10 mouse cellular contexts compared by ENCODE assay signal in genomic region chr17:80225142-80225541, GRCm38 (mm10). TPM values are rescaled to one million over a fixed set of nuclear protein-coding genes. Genes with fewer than 3 reads are reported as not detected.
A peak's percentile ranks its signal among the peaks of the same experiment; 100 is the strongest.
DNase-seq lines count a peak whose midpoint lies in the region; ATAC-seq and TF ChIP-seq lines count a peak whose summit lies in the region.
"Not testable (repeated sequence)": the region's sequence is repeated elsewhere in the genome, so short reads cannot be mapped to it uniquely, and the experiment has no call there.
"Had no signal": no experiment of that assay in that cellular context is flagged by ENCODE, and none has a peak within 500 bp of the region (broad histone marks: within the 10 kb centered on the region; RNA-seq: fewer than 3 reads in every experiment).

No protein-coding gene starts in this region.

- not testable (repeated sequence) for H3K79me3 ChIP-seq in C2C12 (ENCODE audit: low read depth)

- H3K27me3 ChIP-seq in C2C12 (ENCODE audit: control insufficient read depth, insufficient read depth, insufficient read length); cerebellum, adult 2 months (ENCODE audit: control insufficient read depth, insufficient read depth, low read length); forebrain, embryonic 11.5 days (ENCODE audit: control insufficient read depth, insufficient read depth, low read length); heart, embryonic 14.5 days (ENCODE audit: control insufficient read depth, insufficient read depth, low read length); intestine, embryonic 16.5 days (replicated peaks; ENCODE audit: control insufficient read depth, insufficient read depth, low read length); liver, embryonic 11.5 days (replicated peaks; ENCODE audit: control insufficient read depth, insufficient read depth, low read length); midbrain, embryonic 10.5 days (ENCODE audit: low read depth, poor library complexity, severe bottlenecking); stomach, embryonic 14.5 days (ENCODE audit: control insufficient read depth, insufficient read depth, low read length): not testable (repeated sequence)

- H3K9me3 ChIP-seq in forebrain, embryonic 11.5 days (ENCODE audit: control insufficient read depth, low read length); heart, embryonic 14.5 days (ENCODE audit: control insufficient read depth, low read length); intestine, embryonic 16.5 days (ENCODE audit: control insufficient read depth, low read length); liver, embryonic 11.5 days (ENCODE audit: control insufficient read depth, low read length); midbrain, embryonic 10.5 days (replicated peaks); stomach, embryonic 14.5 days (ENCODE audit: control insufficient read depth, low read depth, low read length): not testable (repeated sequence)

- peaks cover 15% of the 10 kb centered on the region for H3K79me2 ChIP-seq in C2C12 (ENCODE audit: control insufficient read depth, insufficient read depth)

- H3K36me3 ChIP-seq in C2C12 (ENCODE audit: control insufficient read depth, insufficient read depth), result peaks cover 28% of the 10 kb centered on the region
- H3K36me3 ChIP-seq in forebrain, embryonic 11.5 days (ENCODE audit: control insufficient read depth, insufficient read depth, low read length); heart, embryonic 14.5 days (ENCODE audit: control insufficient read depth, insufficient read depth, low read length); intestine, embryonic 16.5 days (ENCODE audit: control insufficient read depth, insufficient read depth, low read length); liver, embryonic 11.5 days (ENCODE audit: control insufficient read depth, insufficient read depth, low read length); stomach, embryonic 14.5 days (ENCODE audit: control insufficient read depth, insufficient read depth, low read length): not testable (repeated sequence)
- peaks cover 32% of the 10 kb centered on the region for H3K36me3 ChIP-seq in midbrain, embryonic 10.5 days

- not testable (repeated sequence) for H3K4me1 ChIP-seq in cerebellum, adult 2 months (ENCODE audit: control insufficient read depth, insufficient read depth, low read length); forebrain, embryonic 11.5 days (replicated peaks; ENCODE audit: control insufficient read depth, insufficient read depth, low read length); heart, embryonic 14.5 days (ENCODE audit: control insufficient read depth in 2 of 2, insufficient read depth in 2 of 2, low read length in 2 of 2); intestine, embryonic 16.5 days (ENCODE audit: control insufficient read depth, insufficient read depth, low read length); liver, embryonic 11.5 days (replicated peaks; ENCODE audit: control insufficient read depth, insufficient read depth, low read length); midbrain, embryonic 10.5 days; stomach, embryonic 14.5 days (ENCODE audit: control insufficient read depth, insufficient read depth, low read length)

- not testable (repeated sequence) for TF ChIP-seq POLR2A in cerebellum, adult 2 months (IDR thresholded peaks at IDR 0.05; ENCODE audit: borderline replicate concordance, insufficient read depth, low read length)

- peak overlapping the region; percentile 56 for H3K4me3 ChIP-seq in C2C12 (ENCODE audit: insufficient read depth, poor library complexity, severe bottlenecking)
- H3K4me3 ChIP-seq in cerebellum, adult 2 months (replicated peaks; ENCODE audit: insufficient read depth, low read depth, low read length), result peak overlapping the region; percentile 86
- H3K4me3 ChIP-seq in forebrain, embryonic 11.5 days (ENCODE audit: low read depth, low read length), result peak overlapping the region; percentile 48
- peak overlapping the region in 1 of 2 experiments; percentile 57; a peak in 3 of 4 replicates for H3K4me3 ChIP-seq in heart, embryonic 14.5 days (ENCODE audit: control insufficient read depth in 1 of 2, insufficient read depth in 1 of 2, low read depth in 1 of 2, low read length in 2 of 2)
- H3K4me3 ChIP-seq in intestine, embryonic 16.5 days (ENCODE audit: low read length), result peak overlapping the region; percentile 65
- H3K4me3 ChIP-seq in liver, embryonic 11.5 days (ENCODE audit: low read depth, low read length), result peak overlapping the region; percentile 67
- H3K4me3 ChIP-seq in midbrain, embryonic 10.5 days, result peak overlapping the region; percentile 64
- H3K4me3 ChIP-seq in stomach, embryonic 14.5 days (ENCODE audit: low read depth, low read length), result peak overlapping the region; percentile 52

- peak overlapping the region; percentile 72 for H3K9ac ChIP-seq in forebrain, embryonic 11.5 days (ENCODE audit: low read length)
- peak overlapping the region; percentile 83 for H3K9ac ChIP-seq in heart, embryonic 14.5 days (ENCODE audit: low read length)
- peak overlapping the region; percentile 73 for H3K9ac ChIP-seq in intestine, embryonic 16.5 days (ENCODE audit: low read depth, low read length)
- peak overlapping the region; percentile 84 for H3K9ac ChIP-seq in liver, embryonic 11.5 days (ENCODE audit: low read depth, low read length)
- H3K9ac ChIP-seq in stomach, embryonic 14.5 days (replicated peaks; ENCODE audit: low read depth, low read length), result peak overlapping the region; percentile 63

- H3ac ChIP-seq in C2C12 (ENCODE audit: control insufficient read depth, insufficient read length, low read depth), result peak overlapping the region; percentile 53

- ATAC-seq in forebrain, embryonic 11.5 days (replicated peaks; ENCODE audit: low FRiP score); heart, embryonic 14.5 days (ENCODE audit: insufficient number of reproducible peaks, insufficient read depth, low FRiP score, low read depth); intestine, embryonic 16.5 days; stomach, embryonic 14.5 days (ENCODE audit: insufficient number of reproducible peaks, insufficient read depth, low FRiP score, low read depth): not testable (repeated sequence)
- peak; percentile 44 for ATAC-seq in liver, embryonic 11.5 days (replicated peaks; ENCODE audit: low FRiP score)

- not testable (repeated sequence) for DNase-seq in cerebellum, adult 2 months; forebrain, embryonic 11.5 days (ENCODE audit: low spot score); liver, embryonic 11.5 days (ENCODE audit: low spot score); midbrain, embryonic 10.5 days (ENCODE audit: low spot score)

- H3K4me2 ChIP-seq in forebrain, embryonic 11.5 days (ENCODE audit: low read depth, low read length, severe bottlenecking), result peak overlapping the region; percentile 51
- H3K4me2 ChIP-seq in heart, embryonic 14.5 days (ENCODE audit: low read length), result peak overlapping the region; percentile 81
- peak overlapping the region; percentile 72 for H3K4me2 ChIP-seq in intestine, embryonic 16.5 days (ENCODE audit: low read depth, low read length)
- H3K4me2 ChIP-seq in liver, embryonic 11.5 days, result peak overlapping the region; percentile 80
- H3K4me2 ChIP-seq in stomach, embryonic 14.5 days (replicated peaks; ENCODE audit: low read depth, low read length), result peak overlapping the region; percentile 60

- 46% methylated on average over 5 of the region's 5 CpGs for WGBS in cerebellum, adult 2 months
- WGBS in forebrain, embryonic 11.5 days, result 51% methylated on average over 4 of the region's 5 CpGs
- 43% methylated on average over 4 of the region's 5 CpGs for WGBS in heart, embryonic 14.5 days
- WGBS in intestine, embryonic 16.5 days, result 37% methylated on average over 5 of the region's 5 CpGs
- 37% methylated on average over 4 of the region's 5 CpGs for WGBS in liver, embryonic 11.5 days
- 62% methylated on average over 5 of the region's 5 CpGs for WGBS in midbrain, embryonic 10.5 days
- 36% methylated on average over 4 of the region's 5 CpGs for WGBS in stomach, embryonic 14.5 days

- TF ChIP-seq CTCF in C2C12 (IDR thresholded peaks at IDR 0.05; ENCODE audit: control insufficient read depth, insufficient read depth, insufficient read length); cerebellum, adult 2 months (IDR thresholded peaks at IDR 0.05; ENCODE audit: borderline replicate concordance, insufficient read depth, low read depth, low read length): not testable (repeated sequence)

- H3K27ac ChIP-seq in cerebellum, adult 2 months (ENCODE audit: insufficient read depth, low read length); forebrain, embryonic 11.5 days (ENCODE audit: low read depth, low read length): not testable (repeated sequence)
- 0 out of 4 replicates have a peak overlapping the region, but pooled peaks of 1 of the 2 experiments have one; percentile 87 for H3K27ac ChIP-seq in heart, embryonic 14.5 days (replicated peaks in 1 of 2; ENCODE audit: control insufficient read depth in 1 of 2, insufficient read depth in 1 of 2, low read depth in 2 of 2, low read length in 2 of 2)
- H3K27ac ChIP-seq in intestine, embryonic 16.5 days (ENCODE audit: low read length), result peak overlapping the region; percentile 86; the same call in 1 of the 2 replicates
- peak overlapping the region; percentile 90 for H3K27ac ChIP-seq in liver, embryonic 11.5 days (ENCODE audit: low read depth, low read length)
- peak overlapping the region; percentile 90 for H3K27ac ChIP-seq in midbrain, embryonic 10.5 days (replicated peaks)
- peak overlapping the region; percentile 95; the same call in 1 of the 2 replicates for H3K27ac ChIP-seq in stomach, embryonic 14.5 days (ENCODE audit: low read length)

RNA-seq across cellular contexts. Expression of gene Gemin6, which starts 0.9 kb away (rescaled TPM):
- polyA plus RNA-seq in C2C12 (2012; fragmentation: generic; extraction: Trizol), result 28.4 TPM
- 6.0 and 6.1 TPM in 2 replicates for polyA plus RNA-seq in cerebellum, adult 2 months (2012; rRNA removed)
- polyA plus RNA-seq in forebrain, embryonic 11.5 days (2014; fragmentation: Nextera tagmentation; extraction: Ambion mirVana), result 51.6 and 53.9 TPM in 2 replicates
- 23.5 and 27.0 TPM in 2 replicates for polyA plus RNA-seq in heart, embryonic 14.5 days (2014; fragmentation: Nextera tagmentation; extraction: Ambion mirVana)
- 38.5 and 44.4 TPM in 2 replicates for polyA plus RNA-seq in intestine, embryonic 16.5 days (2015; fragmentation: Nextera tagmentation; extraction: Ambion mirVana)
- 71.9 and 75.9 TPM in 2 replicates for polyA plus RNA-seq in liver, embryonic 11.5 days (2014; fragmentation: Nextera tagmentation; extraction: Ambion mirVana)
- polyA plus RNA-seq in midbrain, embryonic 10.5 days (2016; fragmentation: Nextera tagmentation; extraction: Ambion mirVana), result 50.6 and 66.2 TPM in 2 replicates
- 36.1 and 40.7 TPM in 2 replicates for polyA plus RNA-seq in stomach, embryonic 14.5 days (2014; fragmentation: Nextera tagmentation; extraction: Ambion mirVana)

RNA-seq across cellular contexts. Expression of gene Ttc39d, which starts 17.9 kb away (rescaled TPM):
- polyA plus RNA-seq in C2C12 (2012; fragmentation: generic; extraction: Trizol), result 0.01 TPM
- 0.05 and 0.13 TPM in 2 replicates for polyA plus RNA-seq in cerebellum, adult 2 months (2012; rRNA removed)
- polyA plus RNA-seq in forebrain, embryonic 11.5 days (2014; fragmentation: Nextera tagmentation; extraction: Ambion mirVana), result 0.07 TPM in 1 of 2 replicates, not detected in the other
- polyA plus RNA-seq in heart, embryonic 14.5 days (2014; fragmentation: Nextera tagmentation; extraction: Ambion mirVana), result 0.11 and 0.16 TPM in 2 replicates
- 0.07 TPM in 1 of 2 replicates, not detected in the other for polyA plus RNA-seq in intestine, embryonic 16.5 days (2015; fragmentation: Nextera tagmentation; extraction: Ambion mirVana)
- not detected in 2 replicates for polyA plus RNA-seq in liver, embryonic 11.5 days (2014; fragmentation: Nextera tagmentation; extraction: Ambion mirVana)
- 0.06 and 0.19 TPM in 2 replicates for polyA plus RNA-seq in midbrain, embryonic 10.5 days (2016; fragmentation: Nextera tagmentation; extraction: Ambion mirVana)
- polyA plus RNA-seq in stomach, embryonic 14.5 days (2014; fragmentation: Nextera tagmentation; extraction: Ambion mirVana), result 0.13 TPM in 1 of 2 replicates, not detected in the other
- polyA plus RNA-seq: activated CD4-positive, CD25-positive, alpha-beta regulatory T cell, adult 4 months; CD4-positive, CD25-positive, alpha-beta regulatory T cell, adult 4 months had no signal

RNA-seq across cellular contexts. Expression of gene Srsf7, which starts 18.0 kb away (rescaled TPM):
- 228 TPM for polyA plus RNA-seq in C2C12 (2012; fragmentation: generic; extraction: Trizol)
- 124 and 136 TPM in 2 replicates for polyA plus RNA-seq in cerebellum, adult 2 months (2012; rRNA removed)
- polyA plus RNA-seq in forebrain, embryonic 11.5 days (2014; fragmentation: Nextera tagmentation; extraction: Ambion mirVana), result 841 and 893 TPM in 2 replicates
- polyA plus RNA-seq in heart, embryonic 14.5 days (2014; fragmentation: Nextera tagmentation; extraction: Ambion mirVana), result 275 and 276 TPM in 2 replicates
- 415 and 476 TPM in 2 replicates for polyA plus RNA-seq in intestine, embryonic 16.5 days (2015; fragmentation: Nextera tagmentation; extraction: Ambion mirVana)
- 649 and 673 TPM in 2 replicates for polyA plus RNA-seq in liver, embryonic 11.5 days (2014; fragmentation: Nextera tagmentation; extraction: Ambion mirVana)
- 795 and 858 TPM in 2 replicates for polyA plus RNA-seq in midbrain, embryonic 10.5 days (2016; fragmentation: Nextera tagmentation; extraction: Ambion mirVana)
- polyA plus RNA-seq in stomach, embryonic 14.5 days (2014; fragmentation: Nextera tagmentation; extraction: Ambion mirVana), result 597 and 627 TPM in 2 replicates
